18 mouse cellular contexts compared by ENCODE assay signal in genomic region chr6:24037919-24038318, GRCm38 (mm10).
A peak's percentile ranks its signal among the peaks of the same experiment; 100 is the strongest.
DNase-seq lines count a peak whose midpoint lies in the region; ATAC-seq and TF ChIP-seq lines count a peak whose summit lies in the region.
"Had no signal": no experiment of that assay in that cellular context is flagged by ENCODE, and none has a peak within 500 bp of the region (broad histone marks: within the 10 kb centered on the region; RNA-seq: fewer than 3 reads in every experiment).

No protein-coding gene starts in this region.

- no peak overlapping the region for H3K4me3 ChIP-seq in CH12.LX (replicated peaks in 1 of 3; ENCODE audit: low read depth in 2 of 3, low read length in 2 of 3, poor library complexity in 1 of 3)
- H3K4me3 ChIP-seq in heart, embryonic 12.5 days = no peak overlapping the region
- H3K4me3 ChIP-seq: forebrain, embryonic 15.5 days; heart, adult 2 months; liver, embryonic 12.5 days; midbrain, embryonic 15.5 days; neural tube, embryonic 12.5 days had no signal

- no peak overlapping the region for H3K4me2 ChIP-seq in CH12.LX (ENCODE audit: insufficient read depth, low read depth, poor library complexity, severe bottlenecking)
- no peak overlapping the region for H3K4me2 ChIP-seq in heart, embryonic 12.5 days
- H3K4me2 ChIP-seq: forebrain, embryonic 15.5 days; liver, embryonic 12.5 days; midbrain, embryonic 15.5 days; neural tube, embryonic 12.5 days had no signal

- POLR2A ChIA-PET in Patski (lab: Charles Lee) = no interaction called here

- WGBS in heart, embryonic 12.5 days = 80% methylated on average over 3 of the region's 3 CpGs

- H3K27me3 ChIP-seq in CH12.LX (replicated peaks) (no peaks in the 10 kb centered on the region), Patski (no peaks in the 10 kb centered on the region)
- H3K27me3 ChIP-seq in heart, embryonic 12.5 days (replicated peaks) = no peaks in the 10 kb centered on the region
- H3K27me3 ChIP-seq: forebrain, embryonic 15.5 days; liver, embryonic 12.5 days; midbrain, embryonic 15.5 days; neural tube, embryonic 12.5 days had no signal

- DNase-seq in kidney, adult 9 months = peak; percentile 17
- DNase-seq in kidney, adult 11 months = no peak
- DNase-seq in CH12.LX (ENCODE audit: extremely low read depth) = peak; percentile 41
- DNase-seq in Patski (ENCODE audit: low read depth, low spot score) = no peak
- DNase-seq in kidney, postnatal 36 days = peak; percentile 3 to 49
- DNase-seq in adipocyte (ENCODE audit: low spot score) = no peak
- DNase-seq: cerebellum, adult 11-12 months; heart, adult 2 months; heart, postnatal 10 days; layer of hippocampus, adult 9-11 months; lung, postnatal 14 days; spleen, adult 18-20 months had no signal

- no peak overlapping the region for H3K27ac ChIP-seq in CH12.LX (ENCODE audit: insufficient read depth, low read depth)
- no peak overlapping the region for H3K27ac ChIP-seq in heart, embryonic 12.5 days (ENCODE audit: poor library complexity, severe bottlenecking)
- H3K27ac ChIP-seq: forebrain, embryonic 15.5 days; heart, adult 2 months; liver, embryonic 12.5 days; midbrain, embryonic 15.5 days; neural tube, embryonic 12.5 days had no signal

- no peak overlapping the region for H3K9ac ChIP-seq in CH12.LX (ENCODE audit: insufficient read depth, low read depth)
- H3K9ac ChIP-seq in heart, embryonic 12.5 days = no peak overlapping the region
- H3K9ac ChIP-seq: forebrain, embryonic 15.5 days; liver, embryonic 12.5 days; midbrain, embryonic 15.5 days; neural tube, embryonic 12.5 days had no signal

- CTCF ChIA-PET in Patski (lab: Charles Lee) = no interaction called here

- no peak for TF ChIP-seq POLR2A in CH12.LX (IDR thresholded peaks at IDR 0.05; ENCODE audit: low read depth, low read length)

- no peaks in the 10 kb centered on the region for H3K9me3 ChIP-seq in CH12.LX (replicated peaks; ENCODE audit: low read length)
- H3K9me3 ChIP-seq in heart, embryonic 12.5 days (replicated peaks) = no peaks in the 10 kb centered on the region
- H3K9me3 ChIP-seq: forebrain, embryonic 15.5 days; liver, embryonic 12.5 days; midbrain, embryonic 15.5 days; neural tube, embryonic 12.5 days had no signal

- TF ChIP-seq CTCF in CH12.LX (conservative IDR thresholded peaks at IDR 0.05 in 1 of 2, IDR thresholded peaks at IDR 0.05 in 1 of 2; ENCODE audit: low read depth in 2 of 2, low read length in 2 of 2) (peak; percentile 21 to 56; a peak in 2 of 4 replicates), Patski (IDR thresholded peaks at IDR 0.05) (peak; percentile 39)

- in situ Hi-C loops in CH12.LX (cut with MboI; ENCODE audit: low pct_ligation_motif_present, low pct_unique_long_range_greater_than_20kb, low sequenced_read_pairs) (no loop called here), Patski (cut with MboI; ENCODE audit: low pct_unique_long_range_greater_than_20kb) (no loop called here)

- H3K79me2 ChIP-seq in CH12.LX (replicated peaks; ENCODE audit: control insufficient read depth, extremely low read depth, insufficient read depth, poor library complexity, severe bottlenecking) = no peaks in the 10 kb centered on the region

- no peaks in the 10 kb centered on the region for H3K4me1 ChIP-seq in CH12.LX (ENCODE audit: control insufficient read depth in 1 of 2, insufficient read depth in 2 of 2)
- no peaks in the 10 kb centered on the region for H3K4me1 ChIP-seq in heart, embryonic 12.5 days (replicated peaks)
- H3K4me1 ChIP-seq: forebrain, embryonic 15.5 days; liver, embryonic 12.5 days; midbrain, embryonic 15.5 days; neural tube, embryonic 12.5 days had no signal

- ATAC-seq in Patski = no peak
- ATAC-seq in heart, embryonic 12.5 days (ENCODE audit: insufficient number of reproducible peaks, low FRiP score) = no peak
- ATAC-seq: CD4-positive, CD25-positive, alpha-beta regulatory T cell, adult 4 months; forebrain, embryonic 15.5 days; liver, embryonic 12.5 days; midbrain, embryonic 15.5 days had no signal

- dilution Hi-C loops in CH12.LX (cut with MboI; ENCODE audit: extremely low pct_ligation_motif_present, extremely low pct_unique_long_range_greater_than_20kb, low sequenced_read_pairs) = no loop called here

- peak; percentile 64 for TF ChIP-seq RAD21 in CH12.LX (IDR thresholded peaks at IDR 0.05; ENCODE audit: low read depth, low read length)

- TF ChIP-seq EP300 in CH12.LX (IDR thresholded peaks at IDR 0.05; ENCODE audit: low read length) = no peak

- H3K36me3 ChIP-seq in CH12.LX (replicated peaks in 1 of 2; ENCODE audit: control insufficient read depth in 1 of 2, insufficient read depth in 1 of 2, low read length in 1 of 2) = no peaks in the 10 kb centered on the region
- no peaks in the 10 kb centered on the region for H3K36me3 ChIP-seq in heart, embryonic 12.5 days
- H3K36me3 ChIP-seq: forebrain, embryonic 15.5 days; liver, embryonic 12.5 days; midbrain, embryonic 15.5 days; neural tube, embryonic 12.5 days had no signal

TF ChIP-seq in CH12.LX, 34 proteins besides CTCF, POLR2A, EP300 and RAD21:
- TF ChIP-seq CHD1 (IDR thresholded peaks at IDR 0.05; ENCODE audit: low read depth, low read length) (no peak), SMC3 (IDR thresholded peaks at IDR 0.05; ENCODE audit: low read depth, low read length) (peak; percentile 64)

Comparison
In these comparisons a context has a peak if more than half of its experiments do, and no peak if none do; other contexts are left out.
1. DNase-seq: peak in kidney, adult 9 months (single experiment), CH12.LX (single experiment) and kidney, postnatal 36 days (2 of 2); none in kidney, adult 11 months (single experiment), Patski (single experiment) and adipocyte (single experiment).